Comparison of ENCODE assay signal across 7 mouse cellular contexts in genomic region chr12:72536021-72536597, GRCm38 (mm10). TPM values are rescaled to one million over a fixed set of nuclear protein-coding genes. Genes with fewer than 3 reads are reported as not detected.
DNase-seq lines count a peak whose midpoint lies in the region; ATAC-seq lines count a peak whose summit lies in the region.

Pcnx4 (plus strand) TSS chr12:72536383.

- 0 out of 2 replicates have a peak within 1 kb of the TSS, but pooled peaks have one; percentile 46 for H3K27ac ChIP-seq in embryonic facial prominence, embryonic 12.5 days
- 0 out of 2 replicates have a peak within 1 kb of the TSS, but pooled peaks have one; percentile 8 for H3K27ac ChIP-seq in limb, embryonic 11.5 days (replicated peaks; ENCODE audit: low read depth, low read length)
- peak within 1 kb of the TSS; percentile 33 for H3K27ac ChIP-seq in midbrain, embryonic 14.5 days (replicated peaks; ENCODE audit: low read depth, low read length)

- H3K36me3 ChIP-seq in embryonic facial prominence, embryonic 12.5 days = no peaks in the 10 kb centered on the region
- H3K36me3 ChIP-seq in limb, embryonic 11.5 days (ENCODE audit: control insufficient read depth, insufficient read depth, low read length) = no peaks in the 10 kb centered on the region
- H3K36me3 ChIP-seq in midbrain, embryonic 14.5 days (ENCODE audit: control insufficient read depth, insufficient read depth, low read length) = no peaks in the 10 kb centered on the region

- peak within 1 kb of the TSS; percentile 57 for H3K4me3 ChIP-seq in embryonic facial prominence, embryonic 12.5 days
- peak within 1 kb of the TSS; percentile 63 for H3K4me3 ChIP-seq in limb, embryonic 11.5 days (ENCODE audit: low read depth, low read length)
- H3K4me3 ChIP-seq in midbrain, embryonic 14.5 days (replicated peaks; ENCODE audit: low read depth, low read length) = peak within 1 kb of the TSS; percentile 59

- DNase-seq in adrenal gland, postnatal 25 days = peak; percentile 99
- peak; percentile 100 for DNase-seq in heart, adult 11 months
- DNase-seq in kidney, adult 18-20 months = peak; percentile 98
- peak; percentile 99 for DNase-seq in limb, embryonic 11.5 days (ENCODE audit: low spot score)
- DNase-seq in midbrain, embryonic 14.5 days = peak; percentile 98
- DNase-seq in spleen, adult 18-20 months = peak; percentile 91 to 97

- H3K9me3 ChIP-seq in embryonic facial prominence, embryonic 12.5 days = no peaks in the 10 kb centered on the region
- no peaks in the 10 kb centered on the region for H3K9me3 ChIP-seq in limb, embryonic 11.5 days (ENCODE audit: control insufficient read depth, low read length)
- H3K9me3 ChIP-seq in midbrain, embryonic 14.5 days (ENCODE audit: control insufficient read depth, low read length) = no peaks in the 10 kb centered on the region

- under 1% methylated on average over 45 of the region's 45 CpGs for WGBS in embryonic facial prominence, embryonic 12.5 days
- WGBS in limb, embryonic 11.5 days = under 1% methylated on average over 45 of the region's 45 CpGs
- under 1% methylated on average over 45 of the region's 45 CpGs for WGBS in midbrain, embryonic 14.5 days

- peak within 1 kb of the TSS; percentile 58 for H3K9ac ChIP-seq in embryonic facial prominence, embryonic 12.5 days
- peak within 1 kb of the TSS; percentile 79 for H3K9ac ChIP-seq in limb, embryonic 11.5 days (ENCODE audit: low read length)
- peak within 1 kb of the TSS; percentile 63 for H3K9ac ChIP-seq in midbrain, embryonic 14.5 days (replicated peaks; ENCODE audit: low read length)

- H3K4me2 ChIP-seq in embryonic facial prominence, embryonic 12.5 days (replicated peaks) = peak within 1 kb of the TSS; percentile 60
- peak within 1 kb of the TSS; percentile 67 for H3K4me2 ChIP-seq in limb, embryonic 11.5 days (ENCODE audit: low read depth, severe bottlenecking)
- H3K4me2 ChIP-seq in midbrain, embryonic 14.5 days (ENCODE audit: low read length) = peak within 1 kb of the TSS; percentile 71

- H3K27me3 ChIP-seq in embryonic facial prominence, embryonic 12.5 days = no peaks in the 10 kb centered on the region
- H3K27me3 ChIP-seq in limb, embryonic 11.5 days (ENCODE audit: control insufficient read depth, insufficient read depth, low read length) = no peaks in the 10 kb centered on the region
- no peaks in the 10 kb centered on the region for H3K27me3 ChIP-seq in midbrain, embryonic 14.5 days (ENCODE audit: control insufficient read depth, insufficient read depth, low read length)

- peaks cover 9% of the 10 kb centered on the region; the same call in 1 of the 2 replicates for H3K4me1 ChIP-seq in embryonic facial prominence, embryonic 12.5 days
- peaks cover 7% of the 10 kb centered on the region; the same call in 1 of the 2 replicates for H3K4me1 ChIP-seq in limb, embryonic 11.5 days (ENCODE audit: control insufficient read depth, insufficient read depth, low read length)
- H3K4me1 ChIP-seq in midbrain, embryonic 14.5 days (ENCODE audit: control insufficient read depth, insufficient read depth, low read length) = peaks cover 7% of the 10 kb centered on the region; the same call in 1 of the 2 replicates

- peak; percentile 100 for ATAC-seq in embryonic facial prominence, embryonic 12.5 days (ENCODE audit: insufficient number of reproducible peaks, insufficient read depth, low FRiP score, low TSS enrichment)
- ATAC-seq in limb, embryonic 11.5 days (ENCODE audit: insufficient number of reproducible peaks, low FRiP score, low TSS enrichment, low read depth) = peak; percentile 100
- ATAC-seq in midbrain, embryonic 14.5 days (ENCODE audit: low FRiP score, low TSS enrichment) = peak; percentile 97

RNA-seq across cellular contexts. Expression of gene Pcnx4, which starts in this region (rescaled TPM):
- total RNA-seq in adrenal gland, postnatal 25 days (2021) = 7.5 and 8.7 TPM in 2 replicates
- 16.8 and 17.4 TPM in 2 replicates for polyA plus RNA-seq in embryonic facial prominence, embryonic 12.5 days (2016; fragmentation: Nextera tagmentation; extraction: Ambion mirVana)
- 13.0 and 15.2 TPM in 2 replicates for polyA plus RNA-seq in limb, embryonic 11.5 days (2014; fragmentation: Nextera tagmentation; extraction: Ambion mirVana)
- polyA plus RNA-seq in midbrain, embryonic 14.5 days (2014; fragmentation: Nextera tagmentation; extraction: Ambion mirVana) = 17.9 and 26.2 TPM in 2 replicates

Comparison
In these comparisons a context has a peak if more than half of its experiments do, and no peak if none do; other contexts are left out.
1. Peak in every context shown above with its lines: DNase-seq, ATAC-seq, H3K4me3 ChIP-seq and H3K27ac ChIP-seq.